Mouse (Mus musculus): Measurements from ENCODE around the gene Npcd.

DNA sequence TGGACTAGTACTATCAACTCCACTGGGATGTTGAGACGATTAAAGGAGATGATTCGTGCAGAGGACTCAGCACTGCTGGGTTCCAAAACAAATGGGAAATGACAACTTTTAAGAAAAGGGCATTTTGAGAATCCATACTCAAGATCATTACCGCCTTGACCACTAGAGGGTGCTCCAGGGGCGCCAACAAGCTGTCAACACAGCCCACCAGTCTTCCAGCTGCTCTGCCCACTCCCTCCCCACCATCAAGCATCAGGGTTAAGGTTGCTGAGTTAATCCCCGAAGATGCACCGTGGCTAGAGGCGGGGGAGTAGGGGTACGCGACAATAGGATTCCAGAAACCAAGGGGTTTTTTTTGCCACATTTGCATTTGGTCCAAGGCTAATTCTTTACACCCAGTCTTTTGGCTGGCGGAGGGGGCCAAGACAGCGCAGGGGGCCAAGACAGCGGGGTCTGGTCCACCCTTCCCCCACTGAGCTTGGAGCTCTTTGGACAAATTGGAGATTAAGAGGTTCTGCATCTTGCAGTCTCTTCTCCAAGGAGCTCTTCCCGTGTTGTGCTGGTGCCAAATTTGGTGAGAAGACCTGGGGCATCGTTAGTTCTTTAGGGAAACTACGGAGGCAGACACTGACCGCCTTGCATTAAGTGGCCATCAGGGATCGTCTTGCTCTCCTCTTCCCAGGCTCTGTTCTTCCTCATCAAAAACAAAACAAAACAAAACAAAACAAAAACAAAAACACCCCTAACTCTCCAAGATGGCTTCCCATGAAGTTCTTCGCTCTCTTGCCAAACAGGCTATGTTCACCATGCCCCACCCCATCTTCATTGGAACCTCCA lies 1.8 kb downstream of the Npcd start:
- TF ChIP-seq CTCF (IDR thresholded peaks at IDR 0.05; ENCODE audit: extremely low read depth, insufficient read length, insufficient replicate concordance, low read depth, low read length) = peak; percentile 92
- TF ChIP-seq POLR2A (IDR thresholded peaks at IDR 0.05; ENCODE audit: low read depth, low read length) = no peak
